Mouse (Mus musculus) ES-Bruce4 (cell line): Measurements from ENCODE around the gene Tbc1d2. TPM values are rescaled to one million over a fixed set of nuclear protein-coding genes. Genes with fewer than 3 reads are reported as not detected.

Experiments used
- H3K27ac ChIP-seq: 2 replicates; pipeline ENCODE4 v1.5.1; 2012; ENCODE audit warnings: low read length, inconsistent platforms; ENCODE audit not compliant: insufficient read depth
- H3K27me3 ChIP-seq: 2 replicates; pipeline ENCODE4 v1.6.1; 2012; ENCODE audit warnings: mild to moderate bottlenecking, low read length, inconsistent platforms; ENCODE audit not compliant: control insufficient read depth, poor library complexity, insufficient read depth, severe bottlenecking
- H3K36me3 ChIP-seq: 2 replicates; pipeline ENCODE4 v1.6.1; 2012; ENCODE audit warnings: inconsistent platforms, mild to moderate bottlenecking, low read length, moderate library complexity; ENCODE audit not compliant: control insufficient read depth, poor library complexity, insufficient read depth, severe bottlenecking
- H3K4me1 ChIP-seq: one replicate; pipeline ENCODE4 v1.8.1; 2011; ENCODE audit warnings: low read length; ENCODE audit not compliant: control insufficient read depth, insufficient read depth
- H3K4me3 ChIP-seq: 2 replicates; pipeline ENCODE4 v1.5.1; 2011; ENCODE audit warnings: low read depth, mild to moderate bottlenecking, low read length
- H3K9ac ChIP-seq: 2 replicates; pipeline ENCODE4 v1.6.1; 2012; ENCODE audit warnings: low read depth, mild to moderate bottlenecking, inconsistent platforms; ENCODE audit not compliant: poor library complexity, severe bottlenecking
- H3K9me3 ChIP-seq: replicated peaks from 2 replicates; pipeline ENCODE4 v1.6.1; 2012; ENCODE audit warnings: mild to moderate bottlenecking, low read length, inconsistent platforms; ENCODE audit not compliant: control insufficient read depth, poor library complexity, insufficient read depth, severe bottlenecking
- CTCF ChIP-seq: IDR thresholded peaks from one replicate; pipeline ENCODE4 v1.8.1; 2011; ENCODE audit warnings: low read depth, low read length
- EP300 ChIP-seq: IDR thresholded peaks from 2 replicates; pipeline ENCODE4 v1.6.1; 2011; ENCODE audit warnings: low read depth, low read length; ENCODE audit not compliant: insufficient read depth
- POLR2A ChIP-seq: IDR thresholded peaks from one replicate; pipeline ENCODE4 v1.8.1; 2011; ENCODE audit warnings: low read length; ENCODE audit not compliant: insufficient read depth
- polyA plus RNA-seq: library from polyadenylated mRNA; stranded (reverse); fragments of >200 nt; gene quantifications from 2 replicates; pipeline ENCODE4 v1.2.4, GENCODE M21; 2011; ENCODE audit warnings: low read depth; ENCODE audit not compliant: missing spikeins, insufficient read depth, insufficient read length

Tbc1d2 gene
- polyA plus RNA-seq, 1 experiment, result 7.7 TPM

GRCm38 (mm10) chr4:46591833-46592520 is 58.0 kb downstream of the Tbc1d2 start:
- H3K9ac ChIP-seq, result no peak overlapping the region
- TF ChIP-seq POLR2A (no peak), EP300 (no peak), CTCF (no peak)
- no peak overlapping the region for H3K4me3 ChIP-seq
- no peaks in the 10 kb centered on the region for H3K4me1 ChIP-seq
- H3K36me3 ChIP-seq, result no peaks in the 10 kb centered on the region
- no peaks in the 10 kb centered on the region for H3K9me3 ChIP-seq
- no peaks in the 10 kb centered on the region for H3K27me3 ChIP-seq
- no peak overlapping the region for H3K27ac ChIP-seq

GRCm38 (mm10) chr4:46590810-46591209 is 59.2 kb downstream of the Tbc1d2 start:
- Histone ChIP-seq H3K9ac (no peak overlapping the region), H3K27me3 (no peaks in the 10 kb centered on the region), H3K4me1 (no peaks in the 10 kb centered on the region), H3K27ac (no peak overlapping the region), H3K4me3 (no peak overlapping the region), H3K9me3 (no peaks in the 10 kb centered on the region), H3K36me3 (no peaks in the 10 kb centered on the region)
- TF ChIP-seq EP300 (no peak), CTCF (no peak), POLR2A (no peak)

DNA sequence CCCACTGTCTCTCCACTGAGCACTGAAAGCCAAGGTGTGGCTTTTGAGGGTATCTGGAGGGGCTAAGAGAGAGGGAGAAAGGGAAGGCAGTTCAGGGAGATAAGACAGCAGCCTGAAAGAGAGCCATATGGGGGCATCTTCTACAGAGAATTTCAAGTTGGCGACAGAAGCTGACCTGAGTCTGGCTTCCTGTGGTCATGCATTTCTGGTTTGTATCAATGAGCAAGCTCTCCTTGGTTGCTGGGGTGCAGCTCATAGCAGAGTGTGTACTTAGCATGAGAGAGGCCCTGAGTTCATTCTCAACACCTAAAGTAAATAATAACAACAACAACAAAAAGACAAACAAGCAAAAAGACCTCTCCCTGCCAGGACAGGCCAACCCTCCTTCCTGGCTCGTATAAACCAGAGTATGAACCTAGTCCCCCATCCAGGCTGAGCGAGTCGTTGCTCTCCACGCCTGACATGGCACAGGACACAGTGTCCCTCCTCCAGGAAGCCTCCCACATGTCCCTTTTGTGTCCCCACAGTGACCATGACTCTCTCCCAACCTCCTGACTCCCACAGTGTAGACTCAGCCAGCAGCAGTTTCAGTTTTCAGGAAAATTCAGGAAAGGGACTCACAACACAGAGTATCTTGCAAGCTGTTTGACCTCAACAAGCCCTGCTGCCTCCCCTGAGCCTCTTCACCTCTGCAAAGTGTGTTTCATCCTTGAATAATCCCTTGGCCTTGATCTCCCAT is 59.9 kb downstream of the Tbc1d2 start:
- TF ChIP-seq CTCF, result no peak
- TF ChIP-seq POLR2A, result no peak
- TF ChIP-seq EP300, result no peak

GRCm38 (mm10) chr4:46589151-46589550 is 60.9 kb downstream of the Tbc1d2 start:
- no peaks in the 10 kb centered on the region for H3K27me3 ChIP-seq
- no peak overlapping the region for H3K9ac ChIP-seq
- no peaks in the 10 kb centered on the region for H3K4me1 ChIP-seq
- no peak overlapping the region for H3K27ac ChIP-seq
- H3K36me3 ChIP-seq, result no peaks in the 10 kb centered on the region
- H3K4me3 ChIP-seq, result no peak overlapping the region
- H3K9me3 ChIP-seq, result no peaks in the 10 kb centered on the region
- TF ChIP-seq EP300, result no peak
- no peak for TF ChIP-seq CTCF
- TF ChIP-seq POLR2A, result no peak

More for the DNA sequence above, 59.9 kb downstream of the Tbc1d2 start:
- no peak overlapping the region for H3K9ac ChIP-seq
- no peaks in the 10 kb centered on the region for H3K27me3 ChIP-seq
- no peaks in the 10 kb centered on the region for H3K4me1 ChIP-seq
- H3K36me3 ChIP-seq, result no peaks in the 10 kb centered on the region
- no peaks in the 10 kb centered on the region for H3K9me3 ChIP-seq
- H3K4me3 ChIP-seq, result no peak overlapping the region
- no peak overlapping the region for H3K27ac ChIP-seq

- Histone ChIP-seq H3K4me3 (no peak overlapping the region), H3K36me3 (no peaks in the 10 kb centered on the region), H3K4me1 (no peaks in the 10 kb centered on the region), H3K27me3 (no peaks in the 10 kb centered on the region), H3K9ac (no peak overlapping the region), H3K9me3 (no peaks in the 10 kb centered on the region), H3K27ac (no peak overlapping the region)
- TF ChIP-seq CTCF (no peak), POLR2A (no peak), EP300 (no peak)
These were observed 63.5 kb downstream of the Tbc1d2 start for GRCm38 (mm10) chr4:46586473-46586872.

DNA sequence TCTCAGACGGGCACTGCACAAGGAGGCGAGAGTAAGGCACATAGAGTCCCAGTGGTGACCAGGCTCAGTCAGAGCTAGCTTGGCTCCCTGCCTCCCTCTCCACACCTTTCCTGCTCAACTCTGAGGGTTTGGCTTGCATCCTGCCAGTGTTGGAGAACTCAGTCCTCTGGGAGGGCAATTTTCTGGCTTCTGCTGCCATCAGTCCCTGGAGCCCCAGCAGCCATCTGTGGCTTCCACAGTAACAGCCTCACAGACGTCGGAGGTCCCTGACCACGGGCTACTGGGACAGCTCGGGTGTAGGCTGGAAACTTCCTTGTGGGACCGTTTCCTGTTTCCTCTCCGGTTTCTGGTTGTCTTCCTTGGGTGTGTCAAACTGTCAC is 64.2 kb downstream of the Tbc1d2 start:
- no peaks in the 10 kb centered on the region for H3K36me3 ChIP-seq
- H3K4me3 ChIP-seq, result no peak overlapping the region
- no peaks in the 10 kb centered on the region for H3K4me1 ChIP-seq
- no peak overlapping the region for H3K9ac ChIP-seq
- H3K9me3 ChIP-seq, result no peaks in the 10 kb centered on the region
- H3K27ac ChIP-seq, result no peak overlapping the region
- TF ChIP-seq POLR2A, result no peak
- TF ChIP-seq CTCF, result no peak
- TF ChIP-seq EP300, result no peak
- no peaks in the 10 kb centered on the region for H3K27me3 ChIP-seq
